ENCODE assay signal across 23 mouse cellular contexts in genomic region chr8:88574975-88575374, GRCm38 (mm10). TPM values are rescaled to one million over a fixed set of nuclear protein-coding genes. Genes with fewer than 3 reads are reported as not detected.
DNase-seq lines count a peak whose midpoint lies in the region; ATAC-seq and TF ChIP-seq lines count a peak whose summit lies in the region.
"Had no signal": no experiment of that assay in that cellular context is flagged by ENCODE, and none has a peak within 500 bp of the region (broad histone marks: within the 10 kb centered on the region; RNA-seq: fewer than 3 reads in every experiment).

No protein-coding gene starts in this region.

- no peak for DNase-seq in forebrain, embryonic 10.5 days (ENCODE audit: extremely low spot score, low spot score)
- DNase-seq in kidney, adult 2 months: no peak
- DNase-seq in midbrain, embryonic 11.5 days (ENCODE audit: low spot score, missing footprints): no peak
- DNase-seq in midbrain, postnatal 0 days (ENCODE audit: low spot score): no peak
- DNase-seq in layer of hippocampus, adult 11-12 months (ENCODE audit: low spot score): no peak
- DNase-seq: adrenal gland, postnatal 14 days; cerebellum, adult 11 months; cerebellum, postnatal 10 days; gastrocnemius, postnatal 14 days; heart, adult 18-20 months; kidney, postnatal 25 days; liver, postnatal 0 days; right cerebral cortex, adult 18-20 months; thymus, adult 18-20 months; thymus, postnatal 4 days had no signal

- WGBS in forebrain, embryonic 10.5 days: 66% methylated on average over 5 of the region's 5 CpGs
- 74% methylated on average over 5 of the region's 5 CpGs for WGBS in forebrain, embryonic 16.5 days
- 76% methylated on average over 5 of the region's 5 CpGs for WGBS in kidney, embryonic 16.5 days
- WGBS in kidney, adult 2 months: 78% methylated on average over 5 of the region's 5 CpGs
- 48% methylated on average over 5 of the region's 5 CpGs for WGBS in midbrain, embryonic 11.5 days
- 58% methylated on average over 5 of the region's 5 CpGs for WGBS in midbrain, postnatal 0 days
- 49% methylated on average over 5 of the region's 5 CpGs for WGBS in stomach, embryonic 16.5 days

- H3K36me3 ChIP-seq in forebrain, embryonic 10.5 days (replicated peaks): peaks cover 45% of the 10 kb centered on the region
- H3K36me3 ChIP-seq in forebrain, embryonic 16.5 days (ENCODE audit: control insufficient read depth, insufficient read depth): no peaks in the 10 kb centered on the region
- H3K36me3 ChIP-seq in kidney, embryonic 16.5 days (ENCODE audit: insufficient read depth, low read length): no peaks in the 10 kb centered on the region
- no peaks in the 10 kb centered on the region for H3K36me3 ChIP-seq in kidney, adult 2 months (ENCODE audit: control insufficient read depth, insufficient read depth, low read length)
- no peaks in the 10 kb centered on the region for H3K36me3 ChIP-seq in midbrain, embryonic 11.5 days (ENCODE audit: control insufficient read depth, insufficient read depth, low read length)
- H3K36me3 ChIP-seq in midbrain, postnatal 0 days (ENCODE audit: insufficient read depth, low read length): no peaks in the 10 kb centered on the region
- no peaks in the 10 kb centered on the region for H3K36me3 ChIP-seq in stomach, embryonic 16.5 days (ENCODE audit: control insufficient read depth, insufficient read depth, low read length)

- H3K4me2 ChIP-seq in forebrain, embryonic 16.5 days (ENCODE audit: low read length): no peak overlapping the region
- no peak overlapping the region for H3K4me2 ChIP-seq in kidney, embryonic 16.5 days (replicated peaks; ENCODE audit: low read depth, low read length)
- H3K4me2 ChIP-seq in midbrain, embryonic 11.5 days: no peak overlapping the region
- H3K4me2 ChIP-seq in midbrain, postnatal 0 days (ENCODE audit: low read depth, low read length, poor library complexity, severe bottlenecking): no peak overlapping the region
- no peak overlapping the region for H3K4me2 ChIP-seq in stomach, embryonic 16.5 days (ENCODE audit: low read depth, low read length)
- H3K4me2 ChIP-seq: forebrain, embryonic 12.5 days had no signal

- H3K9me3 ChIP-seq in forebrain, embryonic 10.5 days: no peaks in the 10 kb centered on the region
- H3K9me3 ChIP-seq in forebrain, embryonic 16.5 days (ENCODE audit: control insufficient read depth, low read length): no peaks in the 10 kb centered on the region
- H3K9me3 ChIP-seq in kidney, embryonic 16.5 days (ENCODE audit: low read length): no peaks in the 10 kb centered on the region
- no peaks in the 10 kb centered on the region for H3K9me3 ChIP-seq in midbrain, embryonic 11.5 days (ENCODE audit: control insufficient read depth, low read length)
- H3K9me3 ChIP-seq in midbrain, postnatal 0 days (ENCODE audit: low read length): no peaks in the 10 kb centered on the region
- H3K9me3 ChIP-seq in stomach, embryonic 16.5 days (replicated peaks; ENCODE audit: control insufficient read depth, low read length): no peaks in the 10 kb centered on the region
- H3K9me3 ChIP-seq: forebrain, embryonic 12.5 days had no signal

- H3K4me3 ChIP-seq in forebrain, embryonic 10.5 days: no peak overlapping the region
- H3K4me3 ChIP-seq in forebrain, embryonic 16.5 days (replicated peaks; ENCODE audit: low read length): no peak overlapping the region
- no peak overlapping the region for H3K4me3 ChIP-seq in kidney, embryonic 16.5 days (ENCODE audit: low read length)
- no peak overlapping the region for H3K4me3 ChIP-seq in kidney, adult 2 months (ENCODE audit: insufficient read depth, low read depth, low read length)
- no peak overlapping the region for H3K4me3 ChIP-seq in midbrain, embryonic 11.5 days (ENCODE audit: low read depth, low read length)
- no peak overlapping the region for H3K4me3 ChIP-seq in midbrain, postnatal 0 days (ENCODE audit: low read depth, low read length)
- no peak overlapping the region for H3K4me3 ChIP-seq in stomach, embryonic 16.5 days (replicated peaks; ENCODE audit: low read length)
- H3K4me3 ChIP-seq: forebrain, embryonic 12.5 days had no signal

- peak overlapping the region; percentile 20 for H3K27ac ChIP-seq in forebrain, embryonic 10.5 days
- H3K27ac ChIP-seq in forebrain, embryonic 16.5 days (ENCODE audit: low read length): no peak overlapping the region
- H3K27ac ChIP-seq in kidney, embryonic 16.5 days (ENCODE audit: low read length): peak overlapping the region; percentile 39; the same call in 1 of the 2 replicates
- H3K27ac ChIP-seq in kidney, adult 2 months (ENCODE audit: insufficient read depth, low read depth, low read length): no peak overlapping the region
- no peak overlapping the region; the same call in 1 of the 2 replicates for H3K27ac ChIP-seq in midbrain, embryonic 11.5 days (ENCODE audit: low read depth, low read length)
- H3K27ac ChIP-seq in midbrain, postnatal 0 days (ENCODE audit: low read depth, low read length): no peak overlapping the region
- H3K27ac ChIP-seq in stomach, embryonic 16.5 days (ENCODE audit: low read length): peak overlapping the region; percentile 92

- H3K9ac ChIP-seq in forebrain, embryonic 16.5 days (replicated peaks; ENCODE audit: low read depth, low read length): no peak overlapping the region
- H3K9ac ChIP-seq in kidney, embryonic 16.5 days (replicated peaks; ENCODE audit: low read length): no peak overlapping the region
- no peak overlapping the region for H3K9ac ChIP-seq in midbrain, embryonic 11.5 days (ENCODE audit: low read length)
- no peak overlapping the region for H3K9ac ChIP-seq in midbrain, postnatal 0 days (replicated peaks; ENCODE audit: low read length, poor library complexity, severe bottlenecking)
- H3K9ac ChIP-seq in stomach, embryonic 16.5 days (ENCODE audit: low read length): no peak overlapping the region
- H3K9ac ChIP-seq: forebrain, embryonic 12.5 days; liver, postnatal 0 days had no signal

- H3K27me3 ChIP-seq in forebrain, embryonic 10.5 days (ENCODE audit: poor library complexity, severe bottlenecking): no peaks in the 10 kb centered on the region
- H3K27me3 ChIP-seq in forebrain, embryonic 16.5 days (replicated peaks; ENCODE audit: control insufficient read depth, insufficient read depth, low read length): no peaks in the 10 kb centered on the region
- H3K27me3 ChIP-seq in kidney, embryonic 16.5 days (ENCODE audit: insufficient read depth, low read length): no peaks in the 10 kb centered on the region
- H3K27me3 ChIP-seq in kidney, adult 2 months (replicated peaks; ENCODE audit: control insufficient read depth, insufficient read depth, low read length): no peaks in the 10 kb centered on the region
- no peaks in the 10 kb centered on the region for H3K27me3 ChIP-seq in midbrain, embryonic 11.5 days (ENCODE audit: control insufficient read depth, insufficient read depth, low read length)
- no peaks in the 10 kb centered on the region for H3K27me3 ChIP-seq in midbrain, postnatal 0 days (ENCODE audit: insufficient read depth, low read length)
- no peaks in the 10 kb centered on the region for H3K27me3 ChIP-seq in stomach, embryonic 16.5 days (ENCODE audit: control insufficient read depth, insufficient read depth, low read length)

- no peak for ATAC-seq in forebrain, embryonic 16.5 days
- ATAC-seq in kidney, embryonic 16.5 days (ENCODE audit: low FRiP score, low TSS enrichment): no peak
- 0 out of 2 replicates have a peak, but pooled peaks have one; percentile 16 for ATAC-seq in midbrain, embryonic 11.5 days (ENCODE audit: low FRiP score)
- ATAC-seq in midbrain, postnatal 0 days (ENCODE audit: low FRiP score): no peak
- peak; percentile 18; the same call in 1 of the 2 replicates for ATAC-seq in stomach, embryonic 16.5 days (ENCODE audit: insufficient read depth, low FRiP score)
- ATAC-seq: activated CD4-positive, CD25-positive, alpha-beta regulatory T cell, adult 4 months; CD4-positive, CD25-positive, alpha-beta regulatory T cell, adult 4 months; liver, postnatal 0 days; midbrain, embryonic 16.5 days had no signal

- TF ChIP-seq CTCF in kidney, adult 2 months (conservative IDR thresholded peaks at IDR 0.05; ENCODE audit: insufficient read depth, insufficient read length, low read depth, low read length): no peak
- no peak for TF ChIP-seq CTCF in midbrain, postnatal 0 days (IDR thresholded peaks at IDR 0.05)

- TF ChIP-seq POLR2A in kidney, adult 2 months (IDR thresholded peaks at IDR 0.05; ENCODE audit: low read depth, low read length): no peak

- H3K4me1 ChIP-seq in forebrain, embryonic 10.5 days: peaks cover 72% of the 10 kb centered on the region
- H3K4me1 ChIP-seq in forebrain, embryonic 16.5 days (replicated peaks; ENCODE audit: control insufficient read depth, insufficient read depth, low read length): peaks cover 82% of the 10 kb centered on the region
- peaks cover 83% of the 10 kb centered on the region for H3K4me1 ChIP-seq in kidney, embryonic 16.5 days (ENCODE audit: insufficient read depth, low read length)
- no peaks in the 10 kb centered on the region for H3K4me1 ChIP-seq in kidney, adult 2 months (ENCODE audit: control insufficient read depth, insufficient read depth, low read length)
- H3K4me1 ChIP-seq in midbrain, embryonic 11.5 days (ENCODE audit: control insufficient read depth, insufficient read depth, low read length): peaks cover 29% of the 10 kb centered on the region
- peaks cover 7% of the 10 kb centered on the region; the same call in 1 of the 2 replicates for H3K4me1 ChIP-seq in midbrain, postnatal 0 days (ENCODE audit: insufficient read depth, low read length)
- H3K4me1 ChIP-seq in stomach, embryonic 16.5 days (ENCODE audit: control insufficient read depth, insufficient read depth, low read length): peaks cover 62% of the 10 kb centered on the region

RNA-seq across cellular contexts. Expression of gene Nkd1, which starts 53.8 kb away (rescaled TPM):
- 47.2 and 48.5 TPM in 2 replicates for polyA plus RNA-seq in forebrain, embryonic 10.5 days (2016; fragmentation: Nextera tagmentation; extraction: Ambion mirVana)
- polyA plus RNA-seq in forebrain, embryonic 16.5 days (2015; fragmentation: Nextera tagmentation; extraction: Ambion mirVana): 28.3 and 28.5 TPM in 2 replicates
- 66.5 and 66.9 TPM in 2 replicates for polyA plus RNA-seq in kidney, embryonic 16.5 days (2015; fragmentation: Nextera tagmentation; extraction: Ambion mirVana)
- polyA plus RNA-seq in kidney, adult 2 months (2012; rRNA removed): 8.6 and 9.6 TPM in 2 replicates
- polyA plus RNA-seq in midbrain, embryonic 11.5 days (2014; fragmentation: Nextera tagmentation; extraction: Ambion mirVana): 50.5 and 61.1 TPM in 2 replicates
- 36.9 and 48.9 TPM in 2 replicates for total RNA-seq in midbrain, postnatal 0 days (2014; rRNA removed)
- 35.7 and 36.4 TPM in 2 replicates for polyA plus RNA-seq in midbrain, postnatal 0 days (2015; fragmentation: Nextera tagmentation; extraction: Ambion mirVana)
- polyA plus RNA-seq in stomach, embryonic 16.5 days (2015; fragmentation: Nextera tagmentation; extraction: Ambion mirVana): 36.4 and 36.8 TPM in 2 replicates
- total RNA-seq: neutrophil, adult 5-6 weeks had no signal
- polyA plus RNA-seq: activated CD4-positive, CD25-positive, alpha-beta regulatory T cell, adult 4 months; CD4-positive, CD25-positive, alpha-beta regulatory T cell, adult 4 months had no signal

Comparison
In these comparisons a context has a peak if more than half of its experiments do, and no peak if none do; other contexts are left out.
1. H3K27ac ChIP-seq: peak in forebrain, embryonic 10.5 days (single experiment), kidney, embryonic 16.5 days (single experiment) and stomach, embryonic 16.5 days (single experiment); none in forebrain, embryonic 16.5 days (single experiment), kidney, adult 2 months (single experiment), midbrain, embryonic 11.5 days (single experiment) and midbrain, postnatal 0 days (single experiment).
2. ATAC-seq: peak in midbrain, embryonic 11.5 days (single experiment) and stomach, embryonic 16.5 days (single experiment); none in forebrain, embryonic 16.5 days (single experiment), kidney, embryonic 16.5 days (single experiment) and midbrain, postnatal 0 days (single experiment).